9 mouse cellular contexts compared by ENCODE assay signal in genomic region chr8:35193771-35194170, GRCm38 (mm10).
DNase-seq lines count a peak whose midpoint lies in the region; ATAC-seq and TF ChIP-seq lines count a peak whose summit lies in the region.
"Had no signal": no experiment of that assay in that cellular context is flagged by ENCODE, and none has a peak within 500 bp of the region (broad histone marks: within the 10 kb centered on the region; RNA-seq: fewer than 3 reads in every experiment).

No protein-coding gene starts in this region.

- no peaks in the 10 kb centered on the region for H3K27me3 ChIP-seq in neural tube, embryonic 14.5 days (ENCODE audit: control insufficient read depth, insufficient read depth, low read length)
- no peaks in the 10 kb centered on the region for H3K27me3 ChIP-seq in neural tube, embryonic 15.5 days (replicated peaks)
- no peaks in the 10 kb centered on the region for H3K27me3 ChIP-seq in intestine, embryonic 14.5 days (replicated peaks; ENCODE audit: control insufficient read depth, insufficient read depth, low read length)
- no peaks in the 10 kb centered on the region for H3K27me3 ChIP-seq in midbrain, embryonic 16.5 days (ENCODE audit: control insufficient read depth, insufficient read depth, low read depth, low read length)
- H3K27me3 ChIP-seq: CH12.LX had no signal

- intact Hi-C loops in gastrocnemius, adult 2 months (cut with DNase I): loop anchor here (10.0 kb wide), 1 partner anchor 271 kb away; no protein-coding TSS in a partner anchor

- no peaks in the 10 kb centered on the region for H3K36me3 ChIP-seq in neural tube, embryonic 14.5 days (ENCODE audit: control insufficient read depth, insufficient read depth, low read length)
- H3K36me3 ChIP-seq in neural tube, embryonic 15.5 days: no peaks in the 10 kb centered on the region
- no peaks in the 10 kb centered on the region for H3K36me3 ChIP-seq in intestine, embryonic 14.5 days (ENCODE audit: control insufficient read depth, insufficient read depth, low read length)
- H3K36me3 ChIP-seq in midbrain, embryonic 16.5 days (ENCODE audit: control insufficient read depth, insufficient read depth, low read length): no peaks in the 10 kb centered on the region

- no peak overlapping the region for H3K27ac ChIP-seq in gastrocnemius, adult 2 months
- H3K27ac ChIP-seq in neural tube, embryonic 14.5 days (ENCODE audit: low read depth, low read length): no peak overlapping the region
- H3K27ac ChIP-seq in neural tube, embryonic 15.5 days (replicated peaks): no peak overlapping the region
- H3K27ac ChIP-seq in intestine, embryonic 14.5 days (ENCODE audit: low read depth): no peak overlapping the region
- no peak overlapping the region for H3K27ac ChIP-seq in midbrain, embryonic 16.5 days (ENCODE audit: low read length)

- H3K4me3 ChIP-seq in gastrocnemius, adult 2 months: no peak overlapping the region
- H3K4me3 ChIP-seq in neural tube, embryonic 14.5 days (ENCODE audit: low read depth, low read length): no peak overlapping the region
- H3K4me3 ChIP-seq in neural tube, embryonic 15.5 days (replicated peaks): no peak overlapping the region
- H3K4me3 ChIP-seq in intestine, embryonic 14.5 days (ENCODE audit: low read depth, low read length): no peak overlapping the region
- no peak overlapping the region for H3K4me3 ChIP-seq in midbrain, embryonic 16.5 days (ENCODE audit: low read depth, low read length)

- TF ChIP-seq CTCF in gastrocnemius, adult 2 months (IDR thresholded peaks at IDR 0.05): peak; percentile 6; the same call in 1 of the 2 replicates

- no peak for DNase-seq in gastrocnemius, adult 2 months
- no peak for DNase-seq in gastrocnemius, adult 8-10 months (ENCODE audit: low spot score in 2 of 2)
- DNase-seq in intestine, embryonic 14.5 days (ENCODE audit: low spot score): peak; percentile 55
- DNase-seq in c-Kit-positive CD71-positive TER-119-positive erythroid progenitor cells, embryonic 14.5 days (ENCODE audit: low spot score): no peak
- DNase-seq in spleen, adult 12 weeks (ENCODE audit: low spot score): no peak

- ATAC-seq in neural tube, embryonic 14.5 days (ENCODE audit: low read depth): peak; percentile 60; the same call in 1 of the 2 replicates
- no peak; the same call in 1 of the 2 replicates for ATAC-seq in neural tube, embryonic 15.5 days (ENCODE audit: low FRiP score)
- no peak; the same call in 1 of the 2 replicates for ATAC-seq in intestine, embryonic 14.5 days (replicated peaks; ENCODE audit: low FRiP score, low TSS enrichment, low read depth)
- peak; percentile 43 for ATAC-seq in midbrain, embryonic 16.5 days

- H3K9ac ChIP-seq in neural tube, embryonic 14.5 days (replicated peaks; ENCODE audit: low read depth, low read length): no peak overlapping the region
- no peak overlapping the region for H3K9ac ChIP-seq in neural tube, embryonic 15.5 days (replicated peaks)
- no peak overlapping the region for H3K9ac ChIP-seq in intestine, embryonic 14.5 days (ENCODE audit: low read length)
- no peak overlapping the region for H3K9ac ChIP-seq in midbrain, embryonic 16.5 days (ENCODE audit: low read depth, low read length)

- H3K9me3 ChIP-seq in neural tube, embryonic 14.5 days (ENCODE audit: control insufficient read depth, low read length): no peaks in the 10 kb centered on the region
- no peaks in the 10 kb centered on the region for H3K9me3 ChIP-seq in neural tube, embryonic 15.5 days (replicated peaks)
- H3K9me3 ChIP-seq in intestine, embryonic 14.5 days (ENCODE audit: control insufficient read depth, low read length): no peaks in the 10 kb centered on the region
- no peaks in the 10 kb centered on the region for H3K9me3 ChIP-seq in midbrain, embryonic 16.5 days (replicated peaks; ENCODE audit: control insufficient read depth, low read length, poor library complexity, severe bottlenecking)

- H3K4me1 ChIP-seq in neural tube, embryonic 14.5 days (ENCODE audit: control insufficient read depth, insufficient read depth, low read length): no peaks in the 10 kb centered on the region
- peaks cover 7% of the 10 kb centered on the region; the same call in 1 of the 2 replicates for H3K4me1 ChIP-seq in neural tube, embryonic 15.5 days
- H3K4me1 ChIP-seq in intestine, embryonic 14.5 days (replicated peaks; ENCODE audit: control insufficient read depth, insufficient read depth, low read length): peaks cover 6% of the 10 kb centered on the region; the same call in 1 of the 2 replicates
- peaks cover 11% of the 10 kb centered on the region for H3K4me1 ChIP-seq in midbrain, embryonic 16.5 days (ENCODE audit: control insufficient read depth, insufficient read depth, low read length)

- H3K4me2 ChIP-seq in neural tube, embryonic 14.5 days (ENCODE audit: low read depth, low read length): no peak overlapping the region
- H3K4me2 ChIP-seq in neural tube, embryonic 15.5 days: no peak overlapping the region
- H3K4me2 ChIP-seq in intestine, embryonic 14.5 days (ENCODE audit: low read length): no peak overlapping the region
- H3K4me2 ChIP-seq in midbrain, embryonic 16.5 days (ENCODE audit: low read length): no peak overlapping the region

- 57% methylated on average over 1 of the region's 1 CpGs for WGBS in neural tube, embryonic 14.5 days
- 50% methylated on average over 1 of the region's 1 CpGs for WGBS in neural tube, embryonic 15.5 days
- WGBS in intestine, embryonic 14.5 days: 26% methylated on average over 1 of the region's 1 CpGs
- WGBS in midbrain, embryonic 16.5 days: 27% methylated on average over 1 of the region's 1 CpGs

Comparison
In these comparisons a context has a peak if more than half of its experiments do, and no peak if none do; other contexts are left out.
1. ATAC-seq: peak in neural tube, embryonic 14.5 days (single experiment) and midbrain, embryonic 16.5 days (single experiment); none in neural tube, embryonic 15.5 days (single experiment) and intestine, embryonic 14.5 days (single experiment).